Mouse (Mus musculus): Measurements from ENCODE around the gene Dnah9. TPM values are rescaled to one million over a fixed set of nuclear protein-coding genes. Genes with fewer than 3 reads are reported as not detected.
A peak's percentile ranks its signal among the peaks of the same experiment; 100 is the strongest.

Gene Dnah9
- total RNA-seq, 1 experiment from 2014 or later: not detected

DNA sequence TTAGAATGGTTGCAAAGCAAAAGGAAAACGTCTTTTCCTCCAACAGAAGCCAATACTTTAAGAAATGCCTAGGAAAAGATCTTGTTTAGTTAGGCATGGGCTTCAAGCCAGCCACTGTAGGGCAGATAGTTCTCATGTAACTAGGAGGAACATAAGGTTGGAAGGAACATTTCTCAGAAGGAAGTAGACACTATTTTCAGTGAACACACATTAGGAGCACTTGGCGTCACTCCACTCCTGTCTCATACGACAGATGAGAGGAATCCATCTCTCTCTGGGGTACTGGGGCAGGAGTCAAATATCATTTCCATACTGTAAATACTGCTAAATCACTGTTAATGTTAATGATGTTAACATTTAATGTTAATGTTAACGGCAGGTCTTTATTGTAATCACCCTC, 238.0 kb downstream of the Dnah9 start:
- no peak for ATAC-seq (replicated peaks; ENCODE audit: low read depth, poor library complexity, severe bottlenecking)

DNA sequence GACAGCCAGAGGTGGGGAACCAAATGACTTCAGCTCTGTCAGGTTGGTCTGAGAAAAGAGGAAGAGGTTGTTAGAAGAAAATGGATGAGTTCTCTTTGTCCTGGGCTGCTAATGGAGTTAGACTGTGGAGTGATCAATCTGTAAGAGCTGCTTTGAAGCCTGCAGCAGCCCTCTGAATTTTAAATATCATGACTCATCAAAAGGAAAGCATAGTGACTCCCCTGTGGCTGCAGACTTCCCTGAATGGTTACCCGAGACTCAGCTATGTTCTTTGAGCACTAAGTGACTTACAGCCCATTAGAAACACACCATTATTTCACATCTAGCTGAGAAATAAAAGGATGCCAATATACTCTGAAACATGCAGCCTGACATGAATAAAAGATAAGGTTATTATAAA, 240.4 kb downstream of the Dnah9 start:
- ATAC-seq (replicated peaks; ENCODE audit: low read depth, poor library complexity, severe bottlenecking): no peak

DNA sequence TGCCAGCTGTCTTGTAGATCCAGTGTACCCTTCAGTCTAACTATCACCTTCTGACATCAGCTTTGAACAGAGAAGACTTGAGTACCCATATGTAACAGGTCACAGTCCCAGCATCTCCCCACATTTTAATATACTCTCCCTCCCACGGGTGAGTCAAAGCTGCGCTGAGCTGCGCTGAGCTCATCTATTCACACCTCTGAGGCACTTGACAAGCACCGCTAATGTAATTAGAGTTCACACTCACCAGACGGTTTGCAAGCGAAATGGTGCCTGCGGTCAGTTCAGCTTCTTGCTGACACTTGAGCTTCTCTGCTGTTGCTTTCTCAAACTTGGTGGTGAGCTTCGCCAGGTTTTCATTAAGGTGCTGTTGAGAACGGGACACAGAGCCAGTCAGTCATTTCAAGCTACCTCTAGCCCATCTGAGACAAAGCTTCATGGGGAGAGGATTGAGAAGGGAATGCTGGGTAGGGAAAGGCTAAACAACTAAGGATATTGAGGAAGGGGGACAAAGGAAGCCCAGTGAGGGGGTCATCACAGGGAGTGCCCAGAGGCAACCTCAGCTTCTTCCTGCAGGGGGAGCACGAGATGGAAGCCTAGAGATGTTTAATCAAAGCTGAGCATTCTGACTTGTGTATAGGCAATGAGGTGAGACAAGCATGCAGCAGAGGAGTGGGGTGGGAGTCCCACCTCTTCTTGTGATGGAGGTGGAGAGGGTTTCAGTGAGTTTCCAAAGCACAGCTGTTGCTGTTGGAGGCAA, 249.7 kb downstream of the Dnah9 start:
- no peak for ATAC-seq (replicated peaks; ENCODE audit: low read depth, poor library complexity, severe bottlenecking)

DNA sequence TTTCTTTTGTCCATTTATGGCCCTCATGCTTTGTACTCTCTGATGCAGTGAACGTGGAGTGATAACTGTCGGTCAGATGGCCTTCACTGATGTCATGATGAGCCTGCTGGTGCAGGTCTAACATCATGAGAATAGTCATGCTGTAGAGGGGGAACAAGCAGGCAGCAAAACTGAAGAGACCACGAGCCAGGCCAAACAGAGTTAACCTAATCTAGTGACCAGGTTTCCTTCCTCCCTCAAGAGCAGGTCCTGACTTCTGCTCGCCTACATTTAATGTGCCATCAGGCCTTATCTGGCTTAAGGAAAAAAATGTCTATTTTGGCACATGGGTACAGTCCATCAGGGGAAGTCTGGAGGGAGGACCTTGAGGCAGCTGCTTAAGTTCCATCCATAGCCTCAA, 259.2 kb downstream of the Dnah9 start:
- peak; percentile 65 for ATAC-seq (replicated peaks; ENCODE audit: low read depth, poor library complexity, severe bottlenecking)

DNA sequence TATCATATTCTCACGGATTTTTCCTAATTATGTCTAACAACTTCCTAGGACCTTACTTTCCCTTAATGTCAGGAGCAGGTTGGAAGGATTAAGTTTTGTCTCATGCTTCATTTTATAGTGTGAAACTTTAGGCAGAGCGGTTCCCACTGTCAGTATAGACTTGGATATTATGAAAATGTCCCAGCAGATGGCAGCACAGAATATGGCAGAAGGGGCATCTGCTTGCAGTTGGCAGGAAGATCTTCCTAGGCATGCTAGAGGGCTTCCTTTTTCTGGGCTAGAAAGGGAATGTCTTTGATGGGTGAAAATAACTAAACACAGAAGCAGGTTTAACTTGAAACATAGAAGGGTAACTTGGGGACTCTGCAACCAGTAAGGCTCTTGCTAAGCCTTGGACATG, 262.9 kb downstream of the Dnah9 start:
- 0 out of 2 replicates have a peak, but pooled peaks have one; percentile 52 for ATAC-seq (replicated peaks; ENCODE audit: low read depth, poor library complexity, severe bottlenecking)

DNA sequence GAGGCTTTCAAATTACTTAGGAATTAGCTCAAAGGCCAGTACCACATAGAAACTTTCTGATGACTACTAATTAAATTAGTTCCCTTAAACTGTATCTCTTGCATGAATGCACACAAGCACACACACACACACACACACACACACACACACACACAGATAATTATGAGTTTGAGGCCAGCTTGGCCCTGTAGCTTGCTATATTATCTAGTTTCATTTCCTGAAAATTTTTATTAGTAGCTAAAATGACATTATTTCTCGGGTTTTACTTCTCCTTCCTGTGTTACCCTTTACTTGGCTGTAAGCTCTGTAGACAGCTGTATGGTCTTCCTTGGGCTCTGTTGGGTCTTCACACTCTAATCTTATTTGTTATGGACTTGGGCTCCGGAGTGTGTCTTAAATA, 264.4 kb downstream of the Dnah9 start:
- no peak for ATAC-seq (replicated peaks; ENCODE audit: low read depth, poor library complexity, severe bottlenecking)

DNA sequence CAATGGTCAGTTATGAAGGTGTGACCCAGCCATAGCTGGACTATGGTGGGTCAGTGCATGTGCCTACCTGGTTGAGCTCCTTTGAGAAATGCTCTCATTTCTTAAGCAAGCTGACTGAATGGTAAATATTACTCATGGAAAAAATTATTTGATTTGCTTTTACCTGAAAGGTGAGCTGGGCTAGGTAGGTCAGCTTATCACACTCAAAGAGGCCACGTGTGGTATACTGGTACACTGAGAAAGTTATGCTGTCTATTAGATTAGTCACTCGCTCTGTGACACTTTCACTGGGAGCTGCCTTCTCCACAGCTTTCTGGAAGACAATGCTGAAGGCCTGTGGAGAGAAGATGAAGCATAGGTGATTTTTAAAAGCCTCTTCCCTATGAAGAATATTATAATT, 286.9 kb downstream of the Dnah9 start:
- ATAC-seq (replicated peaks; ENCODE audit: low read depth, poor library complexity, severe bottlenecking): no peak

DNA sequence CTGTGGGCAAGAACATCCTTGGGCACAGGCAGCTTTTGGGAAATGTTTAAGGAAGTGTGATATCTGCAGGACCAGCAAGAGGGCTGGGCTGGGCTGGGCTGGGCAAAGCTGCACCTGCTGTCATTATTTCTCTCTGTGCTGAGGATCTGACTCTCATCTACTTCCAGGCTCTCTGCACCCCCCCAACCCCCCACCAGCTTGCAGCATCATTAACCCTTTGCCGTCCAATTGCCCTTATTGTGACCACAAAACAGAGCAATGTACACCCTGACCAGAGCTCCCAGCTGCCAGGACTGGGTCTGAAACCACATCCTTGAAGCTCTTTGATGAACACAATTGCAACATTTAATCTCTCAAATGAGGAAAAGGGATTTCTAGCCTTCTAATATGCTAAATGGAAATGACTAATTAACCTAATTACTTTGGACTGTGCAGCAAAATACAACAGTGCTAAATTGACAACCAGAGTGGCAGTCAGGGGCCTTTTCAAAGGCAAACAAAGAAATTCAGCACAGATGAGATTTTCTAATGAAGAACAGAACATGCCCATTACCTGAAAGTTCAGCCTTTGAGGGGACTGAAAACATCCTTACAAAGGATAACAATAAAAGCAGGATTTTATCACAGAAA, 291.1 kb downstream of the Dnah9 start:
- no peak for ATAC-seq (replicated peaks; ENCODE audit: low read depth, poor library complexity, severe bottlenecking)

DNA sequence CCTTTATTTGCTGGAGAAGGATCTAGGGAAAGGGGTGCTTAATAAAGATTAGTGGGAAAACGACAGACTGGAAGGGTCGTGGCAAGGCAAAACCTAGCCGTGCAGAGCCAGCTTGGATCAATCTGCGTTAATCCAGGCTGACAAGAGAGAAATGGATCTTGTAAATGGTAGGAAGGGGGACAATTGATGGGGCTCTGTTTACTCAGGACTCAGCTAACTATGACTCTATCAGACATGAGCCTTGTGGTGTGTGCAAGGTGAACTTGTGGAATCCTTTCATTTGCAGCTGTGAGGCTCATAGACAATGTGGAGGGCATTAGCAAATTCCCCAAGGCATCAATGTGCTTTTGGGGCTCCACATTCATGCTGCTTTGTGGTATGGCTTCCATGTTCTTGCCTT, 306.9 kb downstream of the Dnah9 start:
- ATAC-seq (replicated peaks; ENCODE audit: low read depth, poor library complexity, severe bottlenecking): no peak

DNA sequence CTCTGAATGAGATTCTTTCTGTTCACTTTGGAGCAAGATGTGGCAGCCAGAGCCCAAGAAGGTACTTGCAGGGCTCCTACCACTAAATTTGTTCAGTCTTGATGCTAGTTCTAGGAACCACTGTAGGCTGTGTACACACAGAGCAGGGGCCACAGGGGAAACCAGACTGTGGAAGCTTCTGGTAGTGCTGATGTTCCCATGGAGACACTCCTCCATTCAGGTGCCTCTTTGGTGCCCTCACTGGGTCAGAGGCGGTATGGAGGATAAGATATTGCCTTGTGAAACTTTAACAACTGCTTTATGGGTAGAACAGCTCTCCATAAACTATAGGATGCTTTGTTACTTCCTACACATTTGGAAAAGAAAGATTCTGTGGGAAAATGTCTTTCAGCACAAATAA, 316.3 kb downstream of the Dnah9 start:
- ATAC-seq (replicated peaks; ENCODE audit: low read depth, poor library complexity, severe bottlenecking): peak; percentile 89

DNA sequence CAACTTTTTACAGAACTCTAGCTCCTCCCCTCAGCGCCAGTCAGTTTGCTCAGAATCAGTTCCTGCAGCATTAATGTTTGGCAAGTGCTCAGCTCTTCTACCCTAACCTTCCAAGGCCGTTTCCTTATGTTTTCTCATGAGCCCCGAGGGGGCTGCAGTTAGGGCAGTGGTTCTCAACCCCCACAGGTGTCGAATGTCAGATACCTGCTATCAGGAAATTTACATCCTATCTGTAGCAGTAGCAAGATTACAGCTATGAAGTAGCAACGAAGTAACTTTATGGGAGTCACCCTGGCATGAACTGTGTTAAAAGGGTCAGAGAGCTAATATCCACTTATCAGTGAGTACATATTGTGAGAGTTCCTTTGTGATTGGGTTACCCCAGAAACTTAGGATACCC, 321.9 kb downstream of the Dnah9 start:
- ATAC-seq (replicated peaks; ENCODE audit: low read depth, poor library complexity, severe bottlenecking): no peak

DNA sequence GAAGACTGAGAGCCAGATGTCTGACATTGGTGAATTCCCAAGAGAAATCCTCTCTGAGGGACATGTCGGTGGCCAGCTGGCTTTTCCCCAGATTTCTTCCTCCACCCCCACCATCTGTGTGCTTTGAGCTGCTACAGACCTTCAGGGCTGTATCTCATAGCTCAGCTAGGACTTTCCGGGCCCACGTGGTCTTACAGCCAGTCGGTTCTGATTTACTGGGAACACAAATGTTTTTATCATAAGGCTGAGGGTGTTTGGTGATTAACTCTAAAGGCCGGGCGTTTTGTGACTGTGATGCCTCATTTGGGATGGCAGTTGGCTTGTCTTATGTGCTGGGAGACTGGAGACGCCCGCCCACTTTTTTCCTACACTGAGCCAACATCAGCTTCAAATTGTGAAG, 329.4 kb downstream of the Dnah9 start:
- no peak for ATAC-seq (replicated peaks; ENCODE audit: low read depth, poor library complexity, severe bottlenecking)

DNA sequence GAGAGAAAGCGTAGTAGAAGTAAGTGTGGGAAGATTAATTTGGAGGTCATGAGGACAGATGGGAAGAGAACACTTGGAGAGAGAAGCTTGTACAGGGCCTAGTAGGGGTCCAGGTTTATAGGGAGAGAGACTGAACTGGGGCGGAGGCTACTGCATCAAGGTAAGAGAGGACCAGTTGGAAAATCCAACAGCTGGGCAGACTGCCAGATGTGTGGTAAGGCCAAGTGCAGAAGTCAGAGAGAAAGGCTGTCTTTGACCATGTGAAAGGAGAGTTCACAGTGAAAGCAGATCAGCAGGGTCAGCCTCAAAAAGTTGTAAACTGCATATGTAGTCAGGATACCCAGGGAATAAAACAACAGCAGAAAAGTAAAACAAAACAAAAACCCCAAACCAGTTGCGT, 343.8 kb downstream of the Dnah9 start:
- ATAC-seq (replicated peaks; ENCODE audit: low read depth, poor library complexity, severe bottlenecking): no peak

DNA sequence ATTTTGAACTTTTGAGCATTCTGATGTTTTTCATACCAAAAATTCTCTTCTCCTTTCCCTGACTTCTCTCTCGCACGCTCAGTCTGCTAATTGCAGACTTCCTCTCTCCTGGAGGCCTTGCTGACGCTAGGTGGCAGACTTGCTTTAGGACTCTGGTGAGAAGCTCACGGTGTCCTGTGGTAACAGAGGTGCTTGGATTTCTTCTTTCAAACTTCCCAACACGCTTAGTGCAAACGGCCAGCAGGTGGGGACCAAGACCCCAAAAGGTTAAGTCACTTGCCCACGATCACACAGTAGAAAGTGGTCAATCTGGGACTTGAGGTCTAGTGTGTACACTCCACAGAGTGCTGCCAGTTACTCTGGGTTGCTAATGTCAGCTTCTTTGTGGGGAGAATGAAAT, 347.5 kb downstream of the Dnah9 start:
- ATAC-seq (replicated peaks; ENCODE audit: low read depth, poor library complexity, severe bottlenecking): peak; percentile 94

DNA sequence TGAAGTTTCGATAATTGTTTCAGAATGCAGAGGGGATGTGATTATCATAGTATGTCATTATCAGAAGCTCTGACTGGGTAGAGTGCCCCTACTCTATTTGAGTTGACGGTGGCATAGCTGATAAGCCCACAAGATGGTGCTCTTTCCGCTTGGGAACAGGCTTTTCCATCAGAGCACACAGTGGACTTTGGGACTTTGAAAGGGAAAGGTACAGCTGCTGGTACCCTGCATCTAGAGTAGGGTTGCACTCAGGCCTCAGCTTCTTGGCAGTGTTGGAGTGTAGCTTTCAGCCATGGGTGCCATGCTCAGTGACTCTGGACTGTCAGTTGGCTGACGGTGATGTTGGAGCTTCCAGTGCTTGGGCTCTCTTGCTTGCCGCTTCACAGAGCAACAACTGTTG, 348.1 kb downstream of the Dnah9 start:
- no peak for ATAC-seq (replicated peaks; ENCODE audit: low read depth, poor library complexity, severe bottlenecking)

DNA sequence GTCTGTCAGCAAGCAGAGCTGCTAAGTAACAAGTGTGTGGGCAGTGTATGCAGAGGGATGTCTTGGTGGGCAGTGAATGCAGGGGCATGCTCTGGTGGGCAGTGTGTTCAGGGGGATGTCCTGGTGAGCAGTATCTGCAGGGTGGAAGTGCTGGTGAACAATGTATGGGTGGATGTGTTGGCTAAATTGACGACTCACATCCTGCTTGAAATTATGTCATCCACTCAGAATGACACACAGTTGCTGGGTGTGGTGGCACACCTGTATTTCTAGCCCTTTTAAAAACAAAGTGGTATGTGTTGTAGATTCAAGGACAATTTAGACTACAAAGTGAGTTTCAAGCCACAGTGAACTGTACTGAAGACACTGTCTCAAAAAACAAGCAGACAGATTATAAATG, 350.2 kb downstream of the Dnah9 start:
- ATAC-seq (replicated peaks; ENCODE audit: low read depth, poor library complexity, severe bottlenecking): no peak

DNA sequence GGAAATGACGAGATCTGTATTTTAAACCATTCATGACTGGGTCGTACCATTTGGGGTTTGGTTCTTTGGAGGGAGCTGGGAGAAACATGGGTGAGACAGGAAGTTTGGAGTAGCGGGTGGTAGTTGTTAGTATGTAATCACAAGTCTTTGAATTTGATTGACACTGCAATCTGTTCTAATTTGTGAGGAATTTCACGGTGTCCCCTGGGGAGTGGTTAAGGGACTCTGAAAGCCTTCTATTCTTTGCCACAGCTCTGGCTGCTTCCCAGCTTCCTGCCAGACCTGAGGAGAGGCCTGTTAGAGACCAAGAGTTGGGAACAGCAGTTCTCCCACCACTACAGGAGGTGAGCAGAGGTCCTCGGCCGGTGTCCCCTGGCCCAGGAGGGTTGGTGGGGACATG, 352.1 kb downstream of the Dnah9 start:
- no peak for ATAC-seq (replicated peaks; ENCODE audit: low read depth, poor library complexity, severe bottlenecking)

DNA sequence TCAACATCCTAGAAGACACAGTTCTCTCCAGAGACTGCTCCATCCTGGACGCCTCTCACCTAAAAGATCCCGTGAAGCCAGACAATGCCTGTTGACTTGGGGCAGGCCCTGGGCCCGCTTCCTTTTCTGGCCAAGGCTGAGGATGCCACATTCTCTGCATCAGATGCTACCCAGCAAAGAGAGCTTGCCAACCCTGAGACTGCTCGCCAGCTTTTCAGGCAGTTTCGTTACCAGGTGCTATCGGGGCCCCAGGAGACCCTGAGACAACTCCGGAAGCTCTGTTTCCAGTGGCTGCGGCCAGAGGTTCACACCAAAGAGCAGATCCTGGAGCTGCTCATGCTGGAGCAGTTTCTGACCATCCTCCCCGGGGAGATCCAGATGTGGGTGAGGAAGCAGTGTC, 354.0 kb downstream of the Dnah9 start:
- no peak for ATAC-seq (replicated peaks; ENCODE audit: low read depth, poor library complexity, severe bottlenecking)

DNA sequence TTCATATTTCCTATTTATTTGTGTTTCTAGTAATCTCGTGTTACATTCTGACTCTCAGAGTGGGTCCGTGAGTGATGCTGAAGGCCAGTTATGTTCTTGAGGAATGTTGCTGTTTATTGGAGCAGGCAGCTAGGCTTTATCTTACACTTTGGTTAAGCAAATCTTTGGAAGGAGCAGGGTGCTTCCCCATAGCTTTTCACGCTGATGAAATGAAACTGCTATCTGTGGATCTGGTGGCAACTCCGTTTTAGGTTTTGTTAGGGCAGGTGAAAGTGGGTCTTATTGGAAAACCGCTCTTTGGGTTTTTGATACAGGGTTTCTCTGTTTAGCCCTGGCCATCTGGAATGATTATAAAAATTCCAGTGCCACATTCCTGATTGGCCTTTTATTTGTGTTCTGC, 356.3 kb downstream of the Dnah9 start:
- no peak for ATAC-seq (replicated peaks; ENCODE audit: low read depth, poor library complexity, severe bottlenecking)

DNA sequence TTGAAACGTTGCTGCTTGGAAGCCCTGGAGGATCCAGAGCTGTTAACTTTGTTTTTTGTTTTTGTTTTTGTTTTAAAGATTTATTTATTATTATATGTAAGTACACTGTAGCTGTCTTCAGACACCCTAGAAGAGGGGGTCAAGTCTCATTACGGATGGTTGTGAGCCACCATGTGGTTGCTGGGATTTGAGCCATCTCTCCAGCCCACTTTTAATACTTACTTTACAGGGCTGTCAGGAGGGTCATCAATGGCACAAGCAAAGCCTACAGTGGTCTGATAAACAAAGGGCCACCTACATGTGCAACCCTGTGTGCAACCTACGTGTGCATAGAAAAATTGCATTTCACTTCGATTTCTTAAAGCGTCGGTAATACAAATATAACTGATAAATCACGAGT, 360.8 kb downstream of the Dnah9 start:
- ATAC-seq (replicated peaks; ENCODE audit: low read depth, poor library complexity, severe bottlenecking): no peak

DNA sequence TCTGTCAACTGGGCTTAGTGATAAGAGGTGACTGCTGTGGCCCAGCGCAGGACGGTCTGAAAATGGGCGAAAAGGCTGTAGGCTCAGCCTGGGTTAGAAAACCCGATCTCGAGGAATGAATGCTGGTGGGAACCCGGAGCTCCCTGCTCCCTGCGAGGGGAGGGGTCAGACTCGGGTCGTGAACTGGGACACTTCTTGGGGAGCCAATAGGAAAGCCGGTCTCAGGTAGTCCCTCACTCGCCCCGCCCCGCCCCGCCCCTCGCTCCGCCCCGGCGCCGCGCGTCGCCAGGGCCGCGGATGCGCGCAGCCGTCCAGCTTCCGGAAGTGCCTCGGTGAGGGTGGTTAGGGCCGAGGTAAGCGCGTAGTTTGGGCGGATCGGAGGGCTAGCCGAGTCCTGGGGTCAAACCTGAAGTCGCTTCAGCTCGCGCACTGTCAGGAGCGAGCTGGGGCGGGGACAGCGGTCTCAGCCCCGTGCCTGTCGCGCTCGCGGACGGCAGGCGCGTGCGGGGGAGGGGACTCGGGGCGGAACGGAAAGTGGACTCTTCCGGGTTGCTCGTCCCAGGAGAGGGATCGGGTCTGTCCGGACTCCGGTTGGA, 361.3 kb downstream of the Dnah9 start, which contains the start of gene Zkscan6:
Zkscan6 (plus strand) TSS at position 267 of the 596 bp plus-strand sequence.
- peak; percentile 92 for ATAC-seq (replicated peaks; ENCODE audit: low read depth, poor library complexity, severe bottlenecking)

All from common myeloid progenitor, adult 5-6 weeks (primary cell).